Mouse (Mus musculus) CH12.LX (cell line): ENCODE measurements around the gene Csnk2a1. TPM values are rescaled to one million over a fixed set of nuclear protein-coding genes. Genes with fewer than 3 reads are reported as not detected.

Experiments used
- DNase-seq: peaks from one replicate; pipeline ENCODE4 v3.0.0-alpha.2; 2013; ENCODE audit errors: extremely low read depth
- H3K27ac ChIP-seq: 2 replicates; pipeline ENCODE4 v1.5.1; 2012; ENCODE audit warnings: low read depth, mild to moderate bottlenecking, control low read depth, moderate library complexity; ENCODE audit not compliant: insufficient read depth
- H3K27me3 ChIP-seq: replicated peaks from 2 replicates; pipeline ENCODE3; 2012; ENCODE audit warnings: inconsistent platforms
- H3K36me3 ChIP-seq, 2 experiments: replicated peaks in 1 of 2; 2 replicates each; pipeline versions ENCODE3 to v1.6.1; 2012; ENCODE audit warnings: inconsistent platforms in 1 of 2, low read length in 1 of 2, mild to moderate bottlenecking in 1 of 2, mixed read lengths in 1 of 2, moderate library complexity in 1 of 2; ENCODE audit not compliant: control insufficient read depth in 1 of 2, insufficient read depth in 1 of 2
- H3K4me1 ChIP-seq, 2 experiments: 2 replicates each; pipeline ENCODE4 v1.6.1; 2012; ENCODE audit warnings: inconsistent platforms in 1 of 2, moderate library complexity in 1 of 2; ENCODE audit not compliant: insufficient read depth in 2 of 2, control insufficient read depth in 1 of 2
- H3K4me2 ChIP-seq: 2 replicates; pipeline ENCODE4 v1.6.1; 2012; ENCODE audit warnings: low read depth, mild to moderate bottlenecking, control low read depth; ENCODE audit not compliant: poor library complexity, insufficient read depth, severe bottlenecking
- H3K4me3 ChIP-seq, 3 experiments: fragments of 150-350 bp in 1 of 3; sonication (generic) in 1 of 3; replicated peaks in 1 of 3; 2 replicates each; pipeline versions ENCODE3 to v1.5.1; 2011 to 2012; ENCODE audit warnings: low read depth in 2 of 3, low read length in 2 of 3, mild to moderate bottlenecking in 2 of 3, moderate library complexity in 2 of 3, control low read depth in 1 of 3, improper control_type of control experiment in 1 of 3, inconsistent platforms in 1 of 3, mixed read lengths in 1 of 3; ENCODE audit not compliant: poor library complexity in 1 of 3
- H3K79me2 ChIP-seq: replicated peaks from 2 replicates; pipeline ENCODE4 v1.6.1; 2012; ENCODE audit warnings: mild to moderate bottlenecking, moderate library complexity; ENCODE audit not compliant: control insufficient read depth, poor library complexity, insufficient read depth, severe bottlenecking; ENCODE audit errors: extremely low read depth
- H3K9ac ChIP-seq: 2 replicates; pipeline ENCODE4 v1.6.1; 2012; ENCODE audit warnings: low read depth, mild to moderate bottlenecking, control low read depth, moderate library complexity; ENCODE audit not compliant: insufficient read depth
- H3K9me3 ChIP-seq: replicated peaks from 2 replicates; pipeline ENCODE3; 2012; ENCODE audit warnings: low read length, inconsistent platforms, mixed read lengths
- E2F4 ChIP-seq: IDR thresholded peaks from 2 replicates; pipeline ENCODE4 v1.6.1; 2011; ENCODE audit warnings: low read depth, low read length, improper control_type of control experiment; ENCODE audit not compliant: insufficient replicate concordance
- ELF1 ChIP-seq: IDR thresholded peaks from 2 replicates; pipeline ENCODE4 v1.6.1; 2014; ENCODE audit warnings: low read depth, mild to moderate bottlenecking, inconsistent platforms, low read length, improper control_type of control experiment
- EP300 ChIP-seq: IDR thresholded peaks from 2 replicates; pipeline ENCODE4 v1.6.1; 2011; ENCODE audit warnings: low read length, improper control_type of control experiment
- ETS1 ChIP-seq: conservative IDR thresholded peaks from 2 replicates; pipeline ENCODE4 v1.6.1; 2012; ENCODE audit warnings: low read depth, mild to moderate bottlenecking, inconsistent platforms, low read length, improper control_type of control experiment, moderate library complexity
- HCFC1 ChIP-seq: IDR thresholded peaks from 2 replicates; pipeline ENCODE4 v1.6.1; 2012; ENCODE audit warnings: low read depth, mild to moderate bottlenecking, inconsistent platforms, low read length, improper control_type of control experiment
- JUN ChIP-seq: IDR thresholded peaks from 2 replicates; pipeline ENCODE4 v1.6.1; 2011; ENCODE audit warnings: low read depth, mild to moderate bottlenecking, low read length, improper control_type of control experiment, moderate library complexity; ENCODE audit not compliant: insufficient read depth
- JUND ChIP-seq: conservative IDR thresholded peaks from 2 replicates; pipeline ENCODE4 v1.6.1; 2011; ENCODE audit warnings: low read depth, low read length, improper control_type of control experiment
- KAT2A ChIP-seq: IDR thresholded peaks from 2 replicates; pipeline ENCODE4 v1.6.1; 2012; ENCODE audit warnings: low read length, improper control_type of control experiment, inconsistent platforms; ENCODE audit not compliant: insufficient replicate concordance
- MAFK ChIP-seq: IDR thresholded peaks from 2 replicates; pipeline ENCODE4 v1.6.1; 2011; ENCODE audit warnings: low read length, improper control_type of control experiment; ENCODE audit not compliant: insufficient replicate concordance
- MAZ ChIP-seq: IDR thresholded peaks from 2 replicates; pipeline ENCODE4 v1.6.1; 2012; ENCODE audit warnings: low read depth, mild to moderate bottlenecking, inconsistent platforms, low read length, improper control_type of control experiment, moderate library complexity
- MEF2A ChIP-seq: IDR thresholded peaks from 2 replicates; pipeline ENCODE4 v1.6.1; 2014; ENCODE audit warnings: low read depth, mild to moderate bottlenecking, inconsistent platforms, low read length, improper control_type of control experiment, borderline replicate concordance
- MXI1 ChIP-seq: IDR thresholded peaks from 2 replicates; pipeline ENCODE4 v1.6.1; 2011; ENCODE audit warnings: mild to moderate bottlenecking, low read depth, low read length, improper control_type of control experiment
- NRF1 ChIP-seq: IDR thresholded peaks from 2 replicates; pipeline ENCODE4 v1.6.1; 2014; ENCODE audit warnings: low read depth, mild to moderate bottlenecking, inconsistent platforms, low read length, improper control_type of control experiment, moderate library complexity
- PAX5 ChIP-seq: IDR thresholded peaks from 2 replicates; pipeline ENCODE4 v1.6.1; 2012; ENCODE audit warnings: low read length, inconsistent platforms, mixed read lengths
- POLR2AphosphoS2 ChIP-seq: IDR thresholded peaks from 2 replicates; pipeline ENCODE4 v1.6.1; 2011; ENCODE audit warnings: low read depth, low read length, improper control_type of control experiment
- RCOR1 ChIP-seq: conservative IDR thresholded peaks from 2 replicates; pipeline ENCODE4 v1.6.1; 2012; ENCODE audit warnings: low read depth, mild to moderate bottlenecking, inconsistent platforms, low read length, improper control_type of control experiment
- SIN3A ChIP-seq: IDR thresholded peaks from 2 replicates; pipeline ENCODE4 v1.6.1; 2012; ENCODE audit warnings: low read length, improper control_type of control experiment, inconsistent platforms
- TBP ChIP-seq: conservative IDR thresholded peaks from 2 replicates; pipeline ENCODE4 v1.6.1; 2011; ENCODE audit warnings: low read depth, low read length, improper control_type of control experiment
- TCF12 ChIP-seq: IDR thresholded peaks from 2 replicates; pipeline ENCODE4 v1.6.1; 2014; ENCODE audit warnings: low read depth, mild to moderate bottlenecking, inconsistent platforms, low read length, improper control_type of control experiment
- UBTF ChIP-seq: IDR thresholded peaks from 2 replicates; pipeline ENCODE4 v1.6.1; 2012; ENCODE audit warnings: low read depth, mild to moderate bottlenecking, inconsistent platforms, low read length, improper control_type of control experiment, moderate library complexity
- USF1 ChIP-seq: IDR thresholded peaks from 2 replicates; pipeline ENCODE4 v1.6.1; 2014; ENCODE audit warnings: low read depth, mild to moderate bottlenecking, inconsistent platforms, low read length, improper control_type of control experiment
- USF2 ChIP-seq: conservative IDR thresholded peaks from 2 replicates; pipeline ENCODE4 v1.6.1; 2011; ENCODE audit warnings: low read depth, low read length, improper control_type of control experiment
- ZC3H11A ChIP-seq: IDR thresholded peaks from 2 replicates; pipeline ENCODE4 v1.6.1; 2012; ENCODE audit warnings: low read depth, mild to moderate bottlenecking, inconsistent platforms, low read length, improper control_type of control experiment
- ZKSCAN1 ChIP-seq: IDR thresholded peaks from 2 replicates; pipeline ENCODE4 v1.6.1; 2012; ENCODE audit warnings: low read depth, inconsistent platforms, low read length, improper control_type of control experiment, borderline replicate concordance
- ZMIZ1 ChIP-seq: IDR thresholded peaks from 2 replicates; pipeline ENCODE4 v1.6.1; 2012; ENCODE audit warnings: low read depth, mild to moderate bottlenecking, inconsistent platforms, low read length, improper control_type of control experiment
- dilution Hi-C: fragments of 300-500 bp; cut with MboI; formaldehyde crosslinking; loops from 2 replicates; pipeline ENCODE4 v1.14.3; 2020; ENCODE audit warnings: low sequenced_read_pairs; ENCODE audit not compliant: extremely low pct_unique_long_range_greater_than_20kb, extremely low pct_ligation_motif_present
- in situ Hi-C: fragments of 300-500 bp; cut with MboI; formaldehyde crosslinking; loops from 3 replicates; pipeline ENCODE4 v1.14.3; 2019; ENCODE audit warnings: low sequenced_read_pairs, low pct_ligation_motif_present, low pct_unique_long_range_greater_than_20kb, mixed read lengths
- polyA plus RNA-seq: library from polyadenylated mRNA; unstranded; fragments of >175 nt; gene quantifications from 2 replicates; pipeline ENCODE4 v1.2.1, GENCODE M21; 2012; ENCODE audit warnings: low read depth; ENCODE audit not compliant: insufficient read length
- total RNA-seq, 2 experiments: library from RNA; depleted of rRNA; stranded (reverse); fragments of 300-350 nt in 1 of 2; fragments of >200 nt in 1 of 2; gene quantifications; 2 replicates each; pipeline ENCODE4 v1.2.3; 2012 to 2014

The Csnk2a1 gene
- total and polyA plus RNA-seq, 3 experiments = 79.2 to 145 (median 100) TPM

- no peak overlapping the region for H3K27ac ChIP-seq
- dilution Hi-C loops = no loop called here
- H3K36me3 ChIP-seq = peaks cover 82 to 97% of the 10 kb centered on the region in 2 experiments
Observed at GRCm38 (mm10) chr2:152321558-152321957, 94.9 kb downstream of the Csnk2a1 start.

GRCm38 (mm10) chr2:152322198-152322597 lies 95.6 kb downstream of the Csnk2a1 start:
- TF ChIP-seq TBP = no peak
- no peak for TF ChIP-seq MAZ
- TF ChIP-seq ZKSCAN1 = no peak
- no peak for TF ChIP-seq HCFC1
- TF ChIP-seq SIN3A = no peak
- no peak for TF ChIP-seq MEF2A
- no peak for TF ChIP-seq ZMIZ1
- no peak for TF ChIP-seq JUN
- no peak for TF ChIP-seq MXI1
- TF ChIP-seq POLR2AphosphoS2 = no peak
- no peak for TF ChIP-seq ETS1
- TF ChIP-seq ELF1 = no peak
- no peak for TF ChIP-seq KAT2A
- no peak for DNase-seq
- Histone ChIP-seq H3K36me3 (peaks cover 82 to 97% of the 10 kb centered on the region in 2 experiments), H3K9me3 (no peaks in the 10 kb centered on the region), H3K27me3 (no peaks in the 10 kb centered on the region), H3K9ac (no peak overlapping the region), H3K4me2 (no peak overlapping the region), H3K4me3 (no peak overlapping the region), H3K4me1 (peaks cover 0 to 7% of the 10 kb centered on the region in 2 experiments; a peak in 2 of 4 replicates), H3K27ac (no peak overlapping the region), H3K79me2 (no peaks in the 10 kb centered on the region)
- in situ Hi-C loops = no loop called here
- dilution Hi-C loops = no loop called here

More at GRCm38 (mm10) chr2:152321558-152321957, 94.9 kb downstream of the Csnk2a1 start:
- H3K4me2 ChIP-seq = no peak overlapping the region
- in situ Hi-C loops = no loop called here
- H3K4me1 ChIP-seq = peaks cover 0 to 7% of the 10 kb centered on the region in 2 experiments; a peak in 2 of 4 replicates
- H3K4me3 ChIP-seq = no peak overlapping the region
- H3K79me2 ChIP-seq = no peaks in the 10 kb centered on the region
- TF ChIP-seq NRF1 (no peak), USF2 (no peak), EP300 (no peak), MEF2A (no peak), ELF1 (no peak), UBTF (no peak), JUND (no peak), ZC3H11A (no peak), RCOR1 (no peak), TCF12 (no peak), PAX5 (no peak), E2F4 (no peak), MXI1 (no peak), USF1 (no peak), SIN3A (no peak), MAFK (no peak)
- no peaks in the 10 kb centered on the region for H3K27me3 ChIP-seq
- DNase-seq = no peak
- no peak overlapping the region for H3K9ac ChIP-seq
- H3K9me3 ChIP-seq = no peaks in the 10 kb centered on the region
